Mouse (Mus musculus) adrenal gland, adult 8-10 months (tissue): ENCODE data around the gene Lce3d. TPM values are rescaled to one million over a fixed set of nuclear protein-coding genes. Genes with fewer than 3 reads are reported as not detected.
A peak's percentile ranks its signal among the peaks of the same experiment; 100 is the strongest.

Experiments
- DNase-seq: peaks from one replicate; pipeline ENCODE4 v3.0.0; 2022
- total RNA-seq, 4 experiments: library from RNA; stranded (reverse); gene quantifications; 2 replicates each; pipeline ENCODE4 v1.2.4; 2022

Lce3d gene
- not detected for total RNA-seq

DNA sequence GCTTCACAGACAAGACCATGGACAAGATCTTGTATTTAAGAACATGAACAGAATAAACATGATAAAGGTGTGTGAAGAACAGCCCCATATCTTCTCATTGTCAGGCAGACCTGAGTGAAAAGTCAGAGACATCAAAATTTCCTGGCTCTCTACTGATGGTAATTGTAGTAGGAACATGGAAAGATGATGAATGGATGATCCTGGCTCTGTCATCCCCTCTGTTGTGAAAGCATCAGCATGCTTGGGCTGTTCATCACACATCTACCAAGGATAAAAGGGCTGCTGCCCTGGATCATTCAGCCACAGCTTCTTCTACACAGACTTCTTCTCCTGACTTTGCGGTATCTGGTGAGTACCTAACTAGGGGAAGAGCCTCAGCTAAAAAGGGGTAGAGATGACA is at the start of gene Lce3d:
Gene Lce3d, plus strand, starts transcription at position 301 of the 400 bp plus-strand sequence.
- no peak for DNase-seq

DNA sequence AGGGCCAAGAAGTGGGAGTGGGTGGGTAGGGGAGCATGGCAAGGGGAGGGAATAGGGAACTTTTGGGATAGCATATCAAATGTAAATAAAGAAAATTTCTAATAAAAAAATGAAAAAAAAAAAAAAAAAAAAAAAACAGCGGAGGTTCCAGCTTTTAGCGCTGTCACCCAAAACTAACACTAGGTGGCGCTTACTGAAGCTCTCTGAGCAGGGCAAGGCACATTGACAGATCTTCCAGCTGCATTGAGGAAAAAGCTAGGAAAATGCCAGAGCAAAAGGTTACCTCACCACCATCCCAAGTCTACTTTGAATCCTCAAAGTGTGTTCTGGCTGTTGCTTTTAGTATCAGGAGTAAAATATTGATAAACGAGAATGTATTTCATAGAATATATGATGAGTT is 49.6 kb upstream of the Lce3d start:
- no peak for DNase-seq

DNA sequence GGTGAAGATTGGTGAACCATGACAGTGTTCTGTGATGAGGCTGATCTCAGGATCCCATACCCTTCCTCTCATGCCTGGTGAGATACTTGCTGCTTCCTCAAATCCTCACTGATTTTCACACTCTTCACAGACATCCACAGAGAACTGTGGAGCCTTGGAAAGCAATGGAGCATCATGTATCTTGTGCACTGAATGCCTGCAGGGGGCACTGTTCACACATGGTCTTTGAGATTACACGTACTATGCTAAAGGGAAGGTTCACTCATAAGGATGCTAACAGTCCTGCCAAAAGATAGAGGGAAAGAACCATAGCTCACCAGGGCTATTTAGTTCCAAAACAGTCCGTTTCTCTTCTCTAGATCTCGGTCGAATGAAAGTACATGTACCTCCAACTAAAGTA is 36.8 kb upstream of the Lce3d start:
- peak; percentile 2 for DNase-seq

GRCm38 (mm10) chr3:92926130-92926529 is 31.1 kb upstream of the Lce3d start, which contains the start of gene Lce3a:
Gene Lce3a (minus strand): TSS chr3:92926230.
- no peak for DNase-seq

GRCm38 (mm10) chr3:92932679-92933078 is 24.5 kb upstream of the Lce3d start, which contains the start of gene Lce3b:
Gene Lce3b (plus strand): TSS chr3:92932979.
- DNase-seq, result no peak

DNA sequence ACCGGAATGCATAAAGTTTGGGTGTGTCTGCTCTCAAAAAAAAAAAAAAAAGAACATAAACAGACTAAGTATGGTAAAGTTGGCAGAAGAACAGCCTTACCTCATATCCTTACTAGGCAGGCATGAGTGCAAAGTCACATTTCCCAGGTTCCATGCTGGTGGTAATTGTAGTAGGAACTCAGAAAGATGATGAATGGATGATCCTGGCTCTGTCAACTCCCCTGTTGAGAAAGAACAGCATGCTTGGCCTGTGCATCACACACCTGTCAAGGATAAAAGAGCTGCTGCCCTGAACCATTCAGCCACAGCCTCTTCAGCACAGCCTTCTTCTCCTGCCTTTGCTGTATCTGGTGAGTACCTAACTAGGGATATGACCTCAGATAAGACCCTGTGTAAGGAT is 13.0 kb upstream of the Lce3d start, which contains the start of gene Lce3c:
Gene Lce3c, plus strand, starts transcription at position 301 of the 400 bp plus-strand sequence.
- DNase-seq, result no peak

- no peak for DNase-seq
Measured at GRCm38 (mm10) chr3:92966761-92967160, 9.6 kb downstream of the Lce3d start, which contains the start of gene Lce3e. Gene Lce3e (plus strand): TSS chr3:92967061.

GRCm38 (mm10) chr3:92978484-92978883 is 21.3 kb downstream of the Lce3d start:
- DNase-seq, result no peak

GRCm38 (mm10) chr3:92991926-92992325 is 34.7 kb downstream of the Lce3d start, which contains the start of gene Lce3f:
Gene Lce3f (plus strand): TSS chr3:92992226.
- DNase-seq, result no peak

- DNase-seq, result peak; percentile 9
Measured at GRCm38 (mm10) chr3:92998691-92999090, 41.5 kb downstream of the Lce3d start.

DNA sequence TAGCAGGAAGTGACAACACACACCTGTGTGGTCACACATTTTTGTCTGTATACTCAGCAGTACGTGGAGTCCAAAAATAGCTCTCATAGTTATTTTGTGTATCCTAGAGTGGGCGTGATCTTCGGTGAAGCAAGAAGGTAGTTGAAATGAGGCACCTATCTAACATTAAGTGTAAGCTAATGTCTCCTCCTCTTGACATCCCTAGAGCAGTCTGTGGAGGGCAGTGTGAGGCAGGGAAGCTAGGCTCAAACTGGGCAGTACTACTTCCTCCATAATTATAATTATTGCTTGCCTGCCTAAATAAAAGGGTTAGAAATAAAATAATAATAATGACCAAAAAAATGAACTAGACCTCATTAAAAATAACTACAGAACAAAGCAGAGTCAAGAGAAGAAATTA is 43.4 kb downstream of the Lce3d start:
- no peak for DNase-seq

DNA sequence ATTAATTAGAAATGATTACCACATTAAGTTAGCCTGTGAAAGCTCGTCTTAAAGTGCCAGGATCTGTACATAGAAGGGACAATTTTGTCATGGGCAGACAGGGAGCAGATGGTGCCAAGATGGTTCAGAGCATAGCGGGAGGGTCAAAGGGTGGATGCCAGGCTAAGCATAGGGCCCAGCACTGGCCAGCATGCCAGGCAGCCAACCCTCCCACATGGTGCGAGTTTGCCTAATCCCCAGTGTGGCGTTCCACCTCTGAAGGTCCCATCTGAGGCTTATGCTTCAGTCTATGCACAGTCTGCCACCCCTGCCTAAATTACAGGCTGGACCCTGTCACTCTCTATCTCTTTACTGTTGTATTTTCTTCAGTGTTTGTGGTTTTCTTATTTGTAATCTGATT is 45.7 kb downstream of the Lce3d start:
- no peak for DNase-seq

Other genes with a start within 250 kb of the Lce3d start
- gene Lce1e, start 248.3 kb upstream of the Lce3d start, total RNA-seq, result not detected
- gene Lce1f, start 237.0 kb upstream of the Lce3d start, total RNA-seq, result not detected
- gene Gm38119, start 218.3 kb upstream of the Lce3d start, total RNA-seq, result not detected
- not detected for gene Lce1g, start 205.1 kb upstream of the Lce3d start, total RNA-seq
- gene Lce1h, start 192.3 kb upstream of the Lce3d start, total RNA-seq, result not detected
- not detected for gene Lce1i, start 178.5 kb upstream of the Lce3d start, total RNA-seq
- not detected for gene Lce1j, start 166.9 kb upstream of the Lce3d start, total RNA-seq
- gene Lce1k, start 149.5 kb upstream of the Lce3d start, total RNA-seq, result not detected
- not detected for gene Kprp, start 130.1 kb upstream of the Lce3d start, total RNA-seq
- not detected for gene Lce1l, start 106.1 kb upstream of the Lce3d start, total RNA-seq
- not detected for gene 2310050C09Rik, start 87.2 kb upstream of the Lce3d start, total RNA-seq
- gene Lce3a, start 31.2 kb upstream of the Lce3d start, total RNA-seq, result not detected
- not detected for gene Lce3b, start 24.4 kb upstream of the Lce3d start, total RNA-seq
- gene Lce3c, start 12.9 kb upstream of the Lce3d start, total RNA-seq, result not detected
- not detected for gene Lce3e, start 9.7 kb downstream of the Lce3d start, total RNA-seq
- gene Lce3f, start 34.8 kb downstream of the Lce3d start, total RNA-seq, result not detected
- not detected for gene Crct1, start 58.3 kb downstream of the Lce3d start, total RNA-seq
- gene Lce1m, start 61.7 kb downstream of the Lce3d start, total RNA-seq, result not detected
- gene Gm4858, start 111.4 kb downstream of the Lce3d start, total RNA-seq, result not detected
- not detected for gene Crnn, start 187.4 kb downstream of the Lce3d start, total RNA-seq
- not detected for gene Flg2, start 239.9 kb downstream of the Lce3d start, total RNA-seq